Mouse (Mus musculus) forebrain, embryonic 11.5 days (tissue): Measurements from ENCODE around the gene Hoxb5. TPM values are rescaled to one million over a fixed set of nuclear protein-coding genes. Genes with fewer than 3 reads are reported as not detected.

Source experiments
- ATAC-seq: fragments of 200-750 bp; cut with Nextera tagmentation; replicated peaks from 2 replicates; pipeline ENCODE4 v1.8.0; 2017; ENCODE audit warnings: moderate TSS enrichment; ENCODE audit not compliant: low FRiP score
- DNase-seq: peaks from one replicate; pipeline ENCODE4 v3.0.0-alpha.2; 2017; ENCODE audit warnings: low spot score
- H3K27ac ChIP-seq: fragments of 300-500 bp; sonication (generic); 2 replicates; pipeline ENCODE4 v1.5.1; 2014; ENCODE audit warnings: low read depth, low read length
- H3K27me3 ChIP-seq: fragments of 300-500 bp; sonication (generic); 2 replicates; pipeline ENCODE4 v1.6.1; 2014; ENCODE audit warnings: mild to moderate bottlenecking, low read length, mixed read lengths; ENCODE audit not compliant: control insufficient read depth, insufficient read depth
- H3K36me3 ChIP-seq: fragments of 300-500 bp; sonication (generic); 2 replicates; pipeline ENCODE4 v1.6.1; 2014; ENCODE audit warnings: mild to moderate bottlenecking, low read length, moderate library complexity, mixed read lengths; ENCODE audit not compliant: control insufficient read depth, insufficient read depth
- H3K4me1 ChIP-seq: fragments of 300-500 bp; sonication (generic); replicated peaks from 2 replicates; pipeline ENCODE4 v1.6.1; 2014; ENCODE audit warnings: low read length, mixed read lengths; ENCODE audit not compliant: control insufficient read depth, insufficient read depth
- H3K4me2 ChIP-seq: fragments of 300-500 bp; sonication (generic); 2 replicates; pipeline ENCODE4 v1.6.1; 2014; ENCODE audit warnings: low read depth, mild to moderate bottlenecking, low read length, moderate library complexity, mixed read lengths; ENCODE audit not compliant: severe bottlenecking
- H3K4me3 ChIP-seq: fragments of 300-500 bp; sonication (generic); 2 replicates; pipeline ENCODE4 v1.5.1; 2014; ENCODE audit warnings: low read depth, low read length
- H3K9ac ChIP-seq: fragments of 300-500 bp; sonication (generic); 2 replicates; pipeline ENCODE4 v1.6.1; 2014; ENCODE audit warnings: low read length
- H3K9me3 ChIP-seq: fragments of 300-500 bp; sonication (generic); 2 replicates; pipeline ENCODE4 v1.6.1; 2016; ENCODE audit warnings: low read length, mixed read lengths; ENCODE audit not compliant: control insufficient read depth
- WGBS: fragments of 180-500 bp; shearing (Covaris S2); extraction: QIAGEN DNeasy Blood & Tissue Kit; methylation state at CpG from one replicate; pipeline ENCODE4 v1.1.7; 2014; 5-methylcytosine and 5-hydroxymethylcytosine counted together
- polyA plus RNA-seq: library from polyadenylated mRNA; unstranded; fragments of >200 nt; fragmentation: Nextera tagmentation; extraction: Ambion mirVana; gene quantifications from 2 replicates; pipeline ENCODE4 v1.2.1, GENCODE M21; 2014

Hoxb5 gene
- polyA plus RNA-seq, 1 experiment from 2014 or later: not detected

GRCm38 (mm10) chr11:96261323-96261890 is 41.7 kb upstream of the Hoxb5 start:
- Histone ChIP-seq H3K27ac (no peak overlapping the region), H3K9ac (no peak overlapping the region), H3K4me3 (no peak overlapping the region), H3K4me2 (no peak overlapping the region), H3K9me3 (no peaks in the 10 kb centered on the region), H3K27me3 (peaks cover 98% of the 10 kb centered on the region), H3K4me1 (no peaks in the 10 kb centered on the region), H3K36me3 (no peaks in the 10 kb centered on the region)
- DNase-seq (peak; percentile 90), ATAC-seq (no peak)
- 1% methylated on average over 24 of the region's 24 CpGs for WGBS

GRCm38 (mm10) chr11:96262262-96262830 is 40.8 kb upstream of the Hoxb5 start:
- peaks cover 98% of the 10 kb centered on the region for H3K27me3 ChIP-seq
- H3K9ac ChIP-seq: no peak overlapping the region
- no peaks in the 10 kb centered on the region for H3K9me3 ChIP-seq
- DNase-seq (no peak), ATAC-seq (no peak)
- no peaks in the 10 kb centered on the region for H3K36me3 ChIP-seq
- no peak overlapping the region for H3K4me2 ChIP-seq
- 9% methylated on average over 6 of the region's 6 CpGs for WGBS
- H3K4me3 ChIP-seq: no peak overlapping the region
- no peaks in the 10 kb centered on the region for H3K4me1 ChIP-seq
- no peak overlapping the region for H3K27ac ChIP-seq

GRCm38 (mm10) chr11:96263636-96264389 is 39.3 kb upstream of the Hoxb5 start:
- no peaks in the 10 kb centered on the region for H3K4me1 ChIP-seq
- no peaks in the 10 kb centered on the region for H3K36me3 ChIP-seq
- H3K27ac ChIP-seq: no peak overlapping the region
- no peak overlapping the region for H3K4me2 ChIP-seq
- no peak overlapping the region for H3K4me3 ChIP-seq
- ATAC-seq (no peak), DNase-seq (no peak)
- no peak overlapping the region for H3K9ac ChIP-seq
- H3K27me3 ChIP-seq: peaks cover 96% of the 10 kb centered on the region
- under 1% methylated on average over 33 of the region's 33 CpGs for WGBS
- H3K9me3 ChIP-seq: no peaks in the 10 kb centered on the region

GRCm38 (mm10) chr11:96264390-96265020 is 38.6 kb upstream of the Hoxb5 start:
- H3K4me3 ChIP-seq: no peak overlapping the region
- peaks cover 96% of the 10 kb centered on the region for H3K27me3 ChIP-seq
- no peaks in the 10 kb centered on the region for H3K36me3 ChIP-seq
- DNase-seq (no peak), ATAC-seq (no peak)
- H3K4me2 ChIP-seq: no peak overlapping the region
- H3K9me3 ChIP-seq: no peaks in the 10 kb centered on the region
- no peaks in the 10 kb centered on the region for H3K4me1 ChIP-seq
- H3K27ac ChIP-seq: no peak overlapping the region
- 2% methylated on average over 8 of the region's 8 CpGs for WGBS
- no peak overlapping the region for H3K9ac ChIP-seq

GRCm38 (mm10) chr11:96265954-96266353 is 37.2 kb upstream of the Hoxb5 start:
- Histone ChIP-seq H3K4me1 (no peaks in the 10 kb centered on the region), H3K9ac (no peak overlapping the region), H3K27ac (no peak overlapping the region), H3K9me3 (no peaks in the 10 kb centered on the region), H3K36me3 (no peaks in the 10 kb centered on the region), H3K4me3 (no peak overlapping the region), H3K27me3 (peaks cover 96% of the 10 kb centered on the region), H3K4me2 (no peak overlapping the region)
- ATAC-seq: no peak
- WGBS: 2% methylated on average over 7 of the region's 7 CpGs
- no peak for DNase-seq

GRCm38 (mm10) chr11:96267021-96267920 is 35.9 kb upstream of the Hoxb5 start:
- 11% methylated on average over 7 of the region's 7 CpGs for WGBS
- Histone ChIP-seq H3K9me3 (no peaks in the 10 kb centered on the region), H3K27me3 (peaks cover 96% of the 10 kb centered on the region), H3K9ac (no peak overlapping the region), H3K36me3 (no peaks in the 10 kb centered on the region), H3K4me3 (no peak overlapping the region), H3K4me1 (0 out of 2 replicates have a peak, but pooled peaks cover 3% of the 10 kb centered on the region), H3K27ac (no peak overlapping the region), H3K4me2 (no peak overlapping the region)
- DNase-seq (no peak), ATAC-seq (no peak)

GRCm38 (mm10) chr11:96268031-96268745 is 34.9 kb upstream of the Hoxb5 start:
- Histone ChIP-seq H3K9me3 (no peaks in the 10 kb centered on the region), H3K9ac (no peak overlapping the region), H3K36me3 (no peaks in the 10 kb centered on the region), H3K4me3 (no peak overlapping the region), H3K4me1 (0 out of 2 replicates have a peak, but pooled peaks cover 5% of the 10 kb centered on the region), H3K27ac (no peak overlapping the region), H3K4me2 (no peak overlapping the region), H3K27me3 (peaks cover 96% of the 10 kb centered on the region)
- WGBS: 4% methylated on average over 1 of the region's 1 CpGs
- ATAC-seq (no peak), DNase-seq (no peak)
